Mouse (Mus musculus) erythroblast, embryonic 14.5 days (primary cell): Measurements from ENCODE around the gene Dnah7c.
"Not testable (repeated sequence)": the region's sequence is repeated elsewhere in the genome, so short reads cannot be mapped to it uniquely, and the experiment has no call there.

Experiments used
- GATA1 ChIP-seq: IDR thresholded peaks from 2 replicates; pipeline ENCODE4 v1.6.1; 2012; ENCODE audit warnings: low read length, inconsistent platforms, mixed read lengths
- TAL1 ChIP-seq: IDR thresholded peaks from 3 replicates; pipeline ENCODE4 v1.6.1; 2012; ENCODE audit warnings: low read length, inconsistent platforms, mixed read lengths

DNA sequence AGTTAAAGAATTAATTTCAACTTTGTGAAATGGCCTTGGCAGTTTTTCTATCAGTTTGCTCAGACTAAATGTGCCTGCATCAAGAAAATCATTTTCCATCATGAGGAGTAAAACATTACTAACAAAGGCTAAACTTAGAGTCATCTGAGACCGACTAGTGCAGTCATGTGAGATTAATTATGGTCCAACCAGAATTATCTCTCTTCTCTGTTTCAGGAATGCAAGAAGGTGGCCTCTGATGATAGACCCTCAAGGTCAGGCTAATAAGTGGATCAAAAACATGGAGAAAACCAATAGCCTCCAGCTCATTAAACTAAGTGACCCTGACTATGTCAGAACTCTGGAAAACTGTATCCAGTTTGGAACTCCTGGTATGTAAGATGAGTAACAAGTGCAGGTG, 299.4 kb downstream of the Dnah7c start:
- not testable (repeated sequence) for TF ChIP-seq GATA1, TAL1
